Mouse (Mus musculus) spleen, postnatal 4 days (tissue): ENCODE results near the gene Prmt7.

Source experiments
- DNase-seq, 2 experiments: peaks; one replicate each; pipeline ENCODE4 v3.0.0; 2022; ENCODE audit warnings: low spot score in 2 of 2

The Prmt7 gene

DNA sequence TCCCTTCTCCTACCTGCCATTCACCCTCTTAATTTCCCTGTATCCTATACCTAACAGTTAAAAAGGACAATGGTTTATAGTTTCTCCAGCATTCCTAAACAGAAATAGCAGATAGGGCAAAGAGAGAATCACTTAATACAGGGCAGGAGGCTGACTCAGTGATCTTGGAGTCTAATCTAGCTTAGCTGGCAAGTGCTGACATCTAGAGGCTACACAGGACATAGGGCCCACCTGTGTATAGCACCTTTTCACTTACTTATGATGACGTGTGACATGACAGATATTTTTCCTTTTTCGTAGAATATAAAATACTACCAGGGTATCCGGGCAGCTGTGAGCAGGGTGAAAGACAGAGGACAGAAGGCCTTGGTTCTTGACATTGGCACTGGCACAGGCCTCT lies 8.9 kb downstream of the Prmt7 start:
- DNase-seq = no peak

DNA sequence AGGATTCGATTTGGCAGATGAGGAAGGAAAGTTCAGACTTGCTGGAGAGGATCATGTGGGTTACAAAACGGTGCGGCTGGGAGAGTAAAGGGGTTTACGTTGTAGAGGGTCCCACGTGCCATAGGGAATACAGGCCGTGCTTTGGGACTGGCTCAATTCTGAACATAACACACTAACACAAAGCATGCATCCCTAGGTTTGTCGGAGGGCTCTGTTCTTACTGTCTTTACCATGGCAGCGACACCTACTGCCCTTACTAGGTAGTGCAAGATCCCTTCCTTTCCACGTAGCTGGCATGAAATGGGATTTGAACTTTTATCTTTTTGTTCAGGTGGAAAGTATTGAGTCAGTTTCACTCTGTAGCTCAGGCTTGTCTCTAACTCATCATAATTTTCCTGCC lies 15.9 kb downstream of the Prmt7 start:
- peak; percentile 52 to 77 for DNase-seq

DNA sequence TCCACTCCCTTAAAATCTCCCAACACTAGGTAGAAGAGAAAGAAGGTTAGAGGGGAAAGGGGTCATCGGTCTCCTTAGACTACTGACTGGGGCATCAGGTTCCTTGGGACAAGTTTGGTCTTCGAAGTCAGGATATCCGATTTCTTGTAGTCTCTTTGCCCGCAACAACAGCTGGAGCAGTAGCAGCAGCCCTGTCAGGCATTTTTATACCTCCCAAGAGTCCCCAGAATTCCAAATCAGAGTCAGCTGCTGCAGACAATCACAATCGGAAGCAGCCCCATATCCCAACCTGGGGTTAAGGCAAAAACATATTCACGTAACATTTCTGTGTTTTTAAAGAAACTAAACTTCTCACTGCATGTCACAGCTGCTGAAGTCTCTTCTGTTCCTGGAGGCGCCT lies 20.8 kb downstream of the Prmt7 start:
- DNase-seq = no peak

DNA sequence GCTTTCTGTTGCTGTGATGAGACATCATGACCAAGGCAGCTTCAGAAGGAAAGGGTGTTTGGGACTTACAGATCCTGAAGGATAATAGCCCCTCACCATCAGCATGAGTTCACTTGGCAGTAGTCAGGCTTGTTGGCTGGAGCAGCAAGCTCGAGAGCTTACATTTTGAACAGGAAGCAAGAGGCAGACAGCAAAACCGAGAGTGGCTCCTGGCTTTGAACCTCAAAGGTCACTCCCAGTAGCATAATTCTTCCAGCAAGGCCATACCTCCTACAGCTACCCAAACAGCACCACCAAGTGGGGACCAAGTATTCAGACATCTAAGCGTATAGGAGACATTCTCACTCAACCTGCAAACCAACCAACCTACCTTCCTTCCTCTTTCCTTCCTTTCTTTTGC lies 22.0 kb downstream of the Prmt7 start:
- no peak for DNase-seq

DNA sequence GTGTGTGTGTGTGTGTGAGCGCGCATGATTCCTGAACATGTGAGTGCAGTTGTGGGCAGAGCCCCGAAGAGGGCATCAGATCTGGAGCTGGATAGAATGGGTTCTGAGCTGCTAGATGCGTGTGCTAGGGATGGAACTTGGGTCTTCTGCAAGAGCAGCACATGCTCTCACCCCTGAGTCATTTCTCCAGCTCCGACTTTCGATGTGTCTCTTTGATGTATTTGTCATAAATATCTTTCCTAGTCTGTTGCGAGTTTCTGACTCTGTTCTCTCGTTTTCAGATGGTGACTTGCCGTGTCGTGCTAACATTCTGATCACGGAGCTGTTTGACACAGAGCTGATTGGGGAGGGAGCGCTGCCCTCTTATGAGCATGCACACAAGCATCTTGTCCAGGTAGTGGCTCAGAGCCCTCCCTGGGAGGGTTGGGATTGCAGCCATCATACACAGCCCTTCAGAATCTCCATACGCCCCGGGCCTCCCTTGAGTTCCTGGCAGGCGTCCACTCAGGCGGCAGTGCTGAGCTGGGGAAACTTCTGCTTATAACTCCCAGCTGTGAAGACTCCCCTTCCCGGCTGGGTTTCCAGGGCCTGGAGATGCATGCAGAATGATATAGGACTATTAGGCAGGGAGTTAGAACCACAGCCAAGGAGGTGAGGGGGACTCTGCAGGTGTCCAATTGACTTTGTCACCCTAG lies 24.0 kb downstream of the Prmt7 start:
- no peak for DNase-seq

DNA sequence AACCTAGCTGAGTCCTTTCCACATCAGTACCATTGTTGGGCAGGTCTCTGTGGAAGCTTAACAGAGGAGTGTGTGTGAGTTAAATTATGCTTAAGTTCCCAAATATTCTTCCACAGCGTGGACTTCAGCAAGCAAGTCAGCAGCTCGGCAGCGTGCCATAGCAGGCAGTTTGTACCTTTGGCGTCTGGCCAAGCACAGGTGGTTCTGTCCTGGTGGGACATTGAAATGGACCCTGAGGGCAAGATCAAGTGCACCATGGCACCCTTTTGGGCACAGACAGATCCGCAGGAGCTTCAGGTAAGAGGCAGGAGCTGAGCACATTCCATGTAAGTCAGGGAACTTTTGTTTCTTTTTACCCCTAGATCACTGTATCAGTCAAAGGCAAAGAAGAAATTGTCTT lies 26.4 kb downstream of the Prmt7 start:
- DNase-seq = no peak

DNA sequence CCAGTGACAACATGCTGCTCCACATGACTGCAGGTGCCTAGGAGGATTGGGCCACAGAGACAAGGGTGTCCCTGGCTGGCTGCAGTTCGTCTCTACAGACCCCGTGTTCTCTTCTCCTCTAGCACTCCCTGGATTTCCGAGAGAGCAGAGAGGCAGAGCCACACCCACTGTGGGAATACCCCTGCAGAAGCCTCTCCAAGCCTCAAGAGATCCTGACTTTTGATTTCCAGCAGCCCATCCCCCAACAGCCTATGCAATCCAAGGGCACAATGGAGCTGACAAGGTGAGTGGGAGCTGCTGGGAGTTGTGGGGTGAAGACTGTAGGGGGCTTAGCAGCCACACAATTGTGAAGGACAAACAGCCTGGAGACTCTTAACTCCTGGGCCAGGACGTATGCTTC lies 39.5 kb downstream of the Prmt7 start:
- DNase-seq = no peak

DNA sequence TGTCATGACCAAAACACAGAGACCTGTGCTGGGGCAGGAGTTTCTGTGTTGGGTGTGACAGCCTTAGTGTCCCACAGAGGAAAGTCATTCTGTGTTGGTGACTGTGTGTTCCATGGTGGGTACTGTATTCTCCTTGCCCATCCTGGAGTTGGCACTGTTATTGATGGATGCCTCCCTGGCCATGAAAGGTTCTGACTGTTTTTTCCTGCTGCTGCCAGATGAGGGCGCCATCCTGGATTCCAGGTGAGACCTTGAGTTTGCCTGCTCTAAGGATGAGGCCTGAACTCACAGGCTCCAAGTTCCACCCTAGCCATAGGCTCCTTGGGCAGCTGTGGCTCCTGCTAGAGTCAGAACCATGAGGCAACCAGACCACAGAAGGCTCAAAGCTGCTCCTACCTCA lies 47.4 kb downstream of the Prmt7 start:
- no peak for DNase-seq

DNA sequence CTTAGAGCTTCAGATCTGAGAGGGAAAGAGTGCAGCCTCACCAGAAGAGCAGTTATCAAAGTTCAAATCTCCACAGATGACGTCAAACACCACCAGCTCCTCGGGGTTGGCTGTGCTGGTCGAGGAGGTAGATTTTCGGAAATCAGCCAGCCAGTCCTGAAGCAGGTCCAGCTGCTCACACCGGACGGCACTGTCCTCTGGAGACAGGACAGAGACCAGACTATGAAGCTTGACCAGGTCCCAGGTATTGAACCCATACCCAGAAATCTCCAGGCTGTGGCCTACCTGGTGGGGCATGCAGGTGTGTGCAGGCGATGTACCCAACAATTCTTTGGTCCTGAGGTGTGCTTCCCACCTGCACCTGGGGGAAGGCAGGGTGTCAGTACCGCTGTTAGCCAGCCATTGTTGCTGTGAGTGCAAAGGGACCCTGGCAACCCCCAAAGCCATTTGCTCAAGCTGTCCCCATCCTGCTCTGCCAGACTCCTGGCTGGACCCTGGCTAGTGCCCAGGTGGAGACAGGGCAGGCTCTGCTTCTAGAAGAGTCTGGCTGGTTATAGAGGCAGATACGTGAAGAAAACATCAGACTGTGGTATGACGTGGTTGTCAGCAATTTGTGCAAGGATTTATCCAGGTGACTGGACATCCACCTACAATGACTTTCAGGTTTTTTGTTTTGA lies 49.0 kb downstream of the Prmt7 start:
- DNase-seq = no peak

DNA sequence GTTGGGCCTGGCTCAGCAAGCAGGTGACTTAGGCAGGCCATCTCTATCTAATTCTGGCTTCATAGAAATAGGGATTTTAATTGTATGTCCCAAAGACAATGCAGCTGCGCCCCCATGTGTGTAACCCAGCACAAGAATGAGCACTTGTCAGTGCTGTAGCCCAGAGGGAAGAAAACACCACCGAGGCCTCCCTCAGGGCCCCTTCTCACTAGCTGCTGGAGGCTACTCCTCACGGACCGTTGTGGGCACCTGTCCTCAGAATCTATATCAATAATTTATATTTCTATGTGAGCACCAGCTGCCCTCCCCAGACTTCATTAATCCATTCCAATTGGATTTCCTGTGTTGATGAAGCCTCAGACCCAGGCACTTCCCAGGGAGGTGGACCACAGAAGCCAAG lies 50.2 kb downstream of the Prmt7 start:
- no peak for DNase-seq

DNA sequence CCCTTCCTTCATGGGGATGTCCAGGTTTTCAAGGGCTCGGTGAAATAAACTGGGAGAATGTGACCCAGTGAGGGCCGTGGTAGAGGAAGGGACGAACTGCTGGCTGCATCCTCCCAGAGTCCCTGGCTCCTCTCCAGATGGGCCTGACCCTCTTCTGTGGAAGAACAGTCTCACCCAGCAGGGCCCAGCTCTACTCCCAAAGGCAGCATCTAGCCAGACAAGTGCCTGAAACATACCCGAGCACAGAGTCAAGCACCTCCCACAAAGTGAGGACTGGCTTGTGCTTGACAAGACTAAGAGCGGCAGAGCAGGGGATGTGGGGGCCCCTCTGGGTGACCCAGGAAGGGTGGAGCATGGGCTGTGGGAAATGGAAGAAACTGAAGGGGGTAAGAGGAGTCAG lies 51.6 kb downstream of the Prmt7 start:
- no peak for DNase-seq

DNA sequence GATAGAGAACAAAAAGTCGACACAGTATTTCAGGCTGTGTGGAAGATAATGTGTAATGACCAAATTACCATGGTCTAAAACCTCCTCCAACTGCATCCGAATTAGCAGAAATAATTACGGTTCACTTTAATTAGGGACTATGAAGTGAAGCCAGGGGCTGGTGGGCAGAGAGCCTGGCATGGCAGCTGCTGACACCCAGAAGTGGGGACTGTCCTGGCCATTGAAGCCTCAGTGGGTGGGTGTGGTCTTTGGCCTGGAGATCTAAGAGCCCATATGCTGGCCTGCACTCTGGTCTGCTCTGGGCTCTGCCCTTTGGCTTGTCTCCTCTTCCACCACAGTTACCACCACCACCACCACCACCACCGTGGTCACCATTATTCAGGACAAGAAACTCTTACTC lies 53.2 kb downstream of the Prmt7 start:
- DNase-seq = no peak

DNA sequence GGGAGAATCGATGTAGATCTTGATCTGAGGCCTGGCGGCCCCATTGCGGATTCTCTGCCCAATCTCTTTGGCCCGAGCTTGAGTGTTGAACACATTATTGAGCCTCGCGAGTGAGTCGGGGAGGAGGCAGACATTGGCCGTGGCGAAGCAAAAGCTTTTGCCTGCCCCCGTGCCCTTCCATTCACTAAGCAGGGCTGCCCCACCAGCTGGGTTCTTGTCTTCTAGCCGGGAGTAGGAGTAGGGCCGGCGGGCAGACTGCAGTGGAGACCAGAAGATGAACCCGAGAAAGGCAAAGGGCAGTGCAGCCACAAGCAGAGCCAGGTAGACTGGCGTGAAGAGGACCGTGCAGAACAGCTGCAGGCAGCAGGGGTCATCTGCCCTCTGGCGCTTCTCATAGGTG lies 54.7 kb downstream of the Prmt7 start:
- no peak for DNase-seq

DNA sequence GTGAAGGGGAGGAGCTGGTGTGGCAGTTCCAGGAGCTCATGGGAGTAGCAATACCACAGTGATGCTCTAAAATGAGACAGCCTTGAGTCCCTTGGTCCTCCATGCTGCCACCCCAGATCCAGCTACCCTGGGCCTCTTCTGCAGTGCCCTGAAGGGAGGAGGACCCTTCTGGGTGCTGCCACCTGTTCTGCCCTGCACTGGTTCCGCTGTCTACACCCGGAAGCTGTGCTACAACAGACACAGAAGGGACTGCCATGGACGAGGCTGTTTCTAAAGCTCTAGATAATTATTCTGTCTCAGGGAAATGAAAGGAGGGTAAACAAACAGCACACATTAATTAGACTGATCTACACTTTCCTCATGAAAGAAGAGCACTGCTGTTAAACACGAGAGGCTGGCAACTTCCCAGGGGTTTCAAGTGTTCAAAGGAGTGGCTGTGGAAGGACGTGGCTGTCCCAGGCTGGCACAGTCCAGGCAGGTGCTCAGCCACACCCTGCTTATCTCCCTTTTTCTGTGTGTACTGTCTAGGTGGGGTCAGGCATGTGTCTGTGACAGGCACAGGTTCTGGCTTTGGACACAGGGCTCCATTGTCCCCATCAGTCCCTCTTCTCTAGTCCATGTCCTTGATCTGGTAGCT lies 58.1 kb downstream of the Prmt7 start:
- no peak for DNase-seq

DNA sequence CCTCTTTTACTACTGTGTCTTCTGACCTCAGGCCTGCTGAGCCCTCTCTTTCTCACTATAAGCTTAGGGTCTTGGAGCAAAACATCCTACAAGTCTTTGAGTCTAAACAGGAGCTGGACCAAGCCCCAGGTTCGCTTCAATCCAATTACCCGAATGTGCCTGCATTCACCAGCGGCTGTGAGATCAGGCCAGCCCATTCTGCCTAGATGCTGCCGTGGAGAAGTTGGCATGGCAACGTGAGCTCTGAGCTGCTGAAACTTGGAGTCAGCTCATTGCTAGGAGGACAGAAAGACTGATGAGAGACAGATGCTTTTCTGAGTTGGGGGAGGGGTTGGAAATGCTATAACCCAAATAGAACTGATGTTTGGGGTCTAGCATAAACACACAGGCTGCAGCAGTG lies 60.1 kb downstream of the Prmt7 start:
- no peak for DNase-seq

DNA sequence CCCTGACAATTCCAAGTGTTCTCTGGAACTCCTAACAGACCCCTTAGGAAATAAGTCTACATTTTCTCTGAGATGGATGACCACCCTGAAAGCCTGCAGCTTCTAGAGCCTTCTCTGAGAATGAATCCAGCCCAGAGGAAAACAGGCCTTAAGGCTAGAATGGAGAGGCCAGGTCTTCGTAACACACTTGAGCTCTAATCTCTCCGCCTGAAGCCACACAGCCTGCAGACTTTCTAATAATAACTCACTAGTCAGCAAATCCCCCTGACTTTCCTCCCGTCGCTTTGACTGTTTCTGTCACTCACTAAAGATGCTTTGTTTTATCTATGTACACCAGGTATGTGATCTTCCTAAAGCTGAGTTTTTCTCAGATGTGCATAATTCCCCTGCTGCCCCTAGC lies 60.6 kb downstream of the Prmt7 start:
- DNase-seq = no peak

DNA sequence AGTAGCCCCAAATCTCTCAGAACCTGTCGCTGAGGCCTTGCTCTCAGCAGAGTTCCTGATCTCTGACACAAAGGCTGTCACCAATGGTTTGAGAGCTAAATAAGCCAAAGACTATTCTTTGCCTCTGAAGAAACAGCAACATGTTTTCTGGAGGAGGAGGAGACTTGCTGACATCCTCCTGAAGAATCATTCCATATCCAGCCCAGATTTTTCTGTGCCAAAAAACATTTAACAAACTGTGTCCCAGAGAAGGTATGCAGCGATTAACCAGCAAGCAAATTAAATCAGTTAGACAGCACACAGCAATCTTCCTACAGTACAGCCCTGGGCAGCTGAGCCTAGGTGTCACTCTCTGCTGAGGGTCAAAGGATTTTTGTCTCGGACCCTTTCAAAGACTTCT lies 62.7 kb downstream of the Prmt7 start:
- no peak for DNase-seq

DNA sequence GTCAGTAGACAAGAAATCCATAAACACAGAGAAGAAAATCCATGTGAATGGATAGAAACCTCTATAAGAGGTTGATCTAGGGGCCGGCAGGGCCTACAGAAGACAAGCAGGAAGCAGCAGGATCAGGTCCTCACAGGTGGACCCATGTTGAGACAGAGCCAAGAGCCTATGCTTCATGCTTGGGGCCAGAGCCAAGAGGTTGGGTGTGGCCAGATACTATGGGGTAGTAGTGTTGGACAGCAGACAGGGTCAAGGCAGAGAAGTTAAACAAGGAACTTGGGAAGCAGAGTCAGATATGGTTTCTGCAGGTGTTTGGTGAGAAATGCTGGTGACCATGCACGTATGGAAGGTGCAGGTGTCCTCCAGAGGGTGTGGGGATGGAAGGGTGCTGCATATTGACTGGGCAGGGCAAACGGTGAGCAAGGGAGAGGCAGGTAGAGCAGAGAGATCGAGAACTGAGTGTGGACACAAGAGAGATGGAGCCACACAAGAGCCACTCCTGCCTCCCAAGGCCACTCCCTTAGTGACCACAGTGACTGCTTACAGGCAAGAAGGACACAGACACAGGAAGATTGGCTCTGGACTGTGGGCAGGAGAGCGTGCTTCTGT lies 66.1 kb downstream of the Prmt7 start:
- no peak for DNase-seq

DNA sequence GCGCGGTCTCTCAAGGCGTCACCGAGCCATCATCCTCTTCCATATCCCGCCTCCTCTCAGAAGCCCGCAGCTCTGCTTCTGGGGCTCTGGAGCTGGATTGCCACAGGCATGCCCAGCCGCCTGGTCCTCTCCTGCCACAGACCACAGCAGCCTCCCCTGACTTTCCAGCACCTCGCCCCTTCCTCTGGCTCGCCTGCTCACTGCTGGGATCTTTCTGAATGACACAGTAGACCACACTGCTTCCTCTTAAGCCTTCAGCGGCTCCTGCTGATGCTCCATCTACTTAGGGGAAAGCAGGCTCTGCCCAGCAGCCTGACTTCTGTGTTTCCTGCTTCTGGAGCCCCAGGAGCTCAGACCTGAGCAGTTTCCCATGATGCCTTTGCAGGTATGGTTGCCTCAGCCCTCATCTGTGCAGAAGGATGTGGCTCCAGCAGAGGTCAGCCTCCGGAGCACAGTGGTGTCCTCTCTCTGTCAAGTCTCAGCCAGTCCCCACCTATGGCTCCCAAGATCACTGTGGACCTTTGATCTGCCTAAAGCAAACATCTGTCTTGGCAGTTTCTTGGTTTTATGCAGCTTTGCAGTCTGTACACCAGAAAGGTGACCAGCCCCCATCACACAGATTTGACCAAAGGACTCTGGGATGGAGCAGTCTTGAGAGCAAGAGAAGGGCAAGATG lies 67.8 kb downstream of the Prmt7 start:
- no peak for DNase-seq

DNA sequence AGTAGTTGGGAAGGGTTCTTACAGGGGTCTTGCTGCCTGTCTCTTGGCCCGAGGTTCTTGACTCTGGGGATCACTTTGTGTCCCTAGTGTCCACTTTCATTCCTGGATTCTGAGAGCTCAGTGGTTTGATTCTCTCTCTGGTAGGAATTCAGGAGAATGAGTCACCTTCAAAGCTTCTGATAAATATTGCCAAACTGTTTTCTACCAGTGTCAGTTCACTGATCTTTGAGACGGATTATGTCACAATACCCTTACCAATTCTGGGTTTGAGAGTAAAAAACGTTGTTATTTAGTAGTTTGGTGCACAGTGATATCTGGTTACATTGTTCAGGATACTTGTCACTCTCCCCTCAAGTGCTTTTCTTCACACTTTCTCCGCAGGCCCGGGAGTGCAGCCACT lies 69.4 kb downstream of the Prmt7 start:
- DNase-seq = no peak

DNA sequence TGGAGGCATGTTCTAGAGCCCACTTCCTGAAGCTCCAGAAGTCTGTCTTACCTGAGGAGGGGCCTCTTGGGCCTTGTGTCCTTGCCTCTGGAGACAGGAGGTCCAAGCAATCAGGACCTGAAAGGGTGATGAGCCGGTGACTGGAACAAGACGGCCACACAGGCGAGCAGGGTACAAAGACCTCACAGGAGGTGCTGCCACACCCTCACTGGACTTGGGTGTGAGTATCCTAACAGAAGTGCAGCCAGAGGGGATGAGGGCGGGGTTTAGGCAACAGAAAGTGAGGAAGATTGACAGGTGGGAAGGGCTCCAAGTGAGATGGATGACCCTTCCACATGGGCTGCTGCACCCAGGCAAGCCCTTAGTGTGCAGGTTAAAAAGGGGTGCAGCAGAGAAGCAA lies 70.1 kb downstream of the Prmt7 start:
- no peak for DNase-seq

DNA sequence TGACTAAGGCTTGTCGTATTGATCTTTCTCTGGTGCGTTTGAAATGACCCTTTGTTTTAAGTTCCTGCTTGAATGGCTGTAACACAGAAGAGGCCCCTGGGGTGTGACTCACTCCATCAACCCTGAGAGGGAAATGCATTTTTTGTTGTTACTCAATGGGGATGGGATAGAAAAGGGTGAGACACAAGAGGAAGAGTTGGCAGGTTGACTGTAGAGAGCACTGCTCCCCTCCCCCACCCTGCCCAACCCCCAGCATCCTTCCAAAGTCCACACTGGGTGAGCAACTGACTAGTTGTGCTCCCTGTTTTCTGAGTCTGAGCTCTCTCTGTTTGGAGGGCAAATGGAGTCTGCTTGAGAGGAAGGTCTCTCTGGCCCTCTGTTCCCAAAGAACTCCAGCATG lies 76.7 kb downstream of the Prmt7 start:
- DNase-seq = no peak
